Mouse (Mus musculus) ES-E14 (cell line): Measurements from ENCODE around the gene Bmp2k. TPM values are rescaled to one million over a fixed set of nuclear protein-coding genes. Genes with fewer than 3 reads are reported as not detected.
A peak's percentile ranks its signal among the peaks of the same experiment; 100 is the strongest.

ENCODE experiments used
- DNase-seq: peaks from one replicate; pipeline ENCODE4 v3.0.0-alpha.2; 2013; ENCODE audit warnings: low read depth, low spot score
- H3K27ac ChIP-seq: 2 replicates; pipeline ENCODE4 v1.5.1; 2012; ENCODE audit warnings: low read depth, mild to moderate bottlenecking, low read length, moderate library complexity, mixed read lengths; ENCODE audit not compliant: poor library complexity, insufficient read depth, severe bottlenecking
- H3K36me3 ChIP-seq: 2 replicates; pipeline ENCODE4 v1.6.1; 2012; ENCODE audit warnings: mild to moderate bottlenecking, low read length, moderate library complexity, mixed read lengths; ENCODE audit not compliant: control insufficient read depth, poor library complexity, insufficient read depth, severe bottlenecking
- H3K4me1 ChIP-seq, 2 experiments: fragments of 150-350 bp in 1 of 2; sonication (generic) in 1 of 2; 2 replicates each; pipeline ENCODE4 v1.6.1; 2012; ENCODE audit warnings: low read length in 2 of 2, mild to moderate bottlenecking in 1 of 2, mixed read lengths in 1 of 2; ENCODE audit not compliant: control insufficient read depth in 2 of 2, insufficient read depth in 2 of 2, poor library complexity in 1 of 2
- H3K4me3 ChIP-seq, 2 experiments: fragments of 150-350 bp in 1 of 2; sonication (generic) in 1 of 2; 2 replicates each; pipeline ENCODE4 v1.5.1; 2012; ENCODE audit warnings: low read length in 2 of 2, low read depth in 1 of 2, mild to moderate bottlenecking in 1 of 2, mixed read lengths in 1 of 2; ENCODE audit not compliant: insufficient read depth in 1 of 2, poor library complexity in 1 of 2, severe bottlenecking in 1 of 2
- H3K9ac ChIP-seq: 2 replicates; pipeline ENCODE4 v1.6.1; 2012; ENCODE audit warnings: low read depth, mild to moderate bottlenecking, low read length, mixed read lengths; ENCODE audit not compliant: poor library complexity, insufficient read depth, severe bottlenecking
- H3K9me3 ChIP-seq: fragments of 150-350 bp; sonication (generic); 2 replicates; pipeline ENCODE4 v1.6.1; 2012; ENCODE audit warnings: low read depth, mild to moderate bottlenecking, low read length; ENCODE audit not compliant: control insufficient read depth, insufficient read depth
- CHD2 ChIP-seq: IDR thresholded peaks from 2 replicates; pipeline ENCODE4 v1.6.1; 2014; ENCODE audit warnings: mild to moderate bottlenecking, low read depth, low read length, inconsistent platforms
- HCFC1 ChIP-seq: IDR thresholded peaks from 2 replicates; pipeline ENCODE4 v1.6.1; 2012; ENCODE audit warnings: low read length, inconsistent platforms, borderline replicate concordance; ENCODE audit not compliant: insufficient read depth
- MAFK ChIP-seq: IDR thresholded peaks from 2 replicates; pipeline ENCODE4 v1.6.1; 2014; ENCODE audit warnings: mild to moderate bottlenecking, low read depth, low read length, inconsistent platforms; ENCODE audit not compliant: insufficient read depth
- ZC3H11A ChIP-seq: IDR thresholded peaks from 2 replicates; pipeline ENCODE4 v1.6.1; 2012; ENCODE audit warnings: low read depth, mild to moderate bottlenecking, inconsistent platforms, low read length, borderline replicate concordance
- ZNF384 ChIP-seq: IDR thresholded peaks from 2 replicates; pipeline ENCODE4 v1.6.1; 2012; ENCODE audit warnings: low read depth, low read length, inconsistent platforms
- in situ Hi-C, 2 experiments: fragments of 600-800 bp; cut with MboI; formaldehyde crosslinking; loops; one replicate each; pipeline ENCODE4 v1.15.1; 2025; ENCODE audit warnings: low sequenced_read_pairs in 2 of 2, inconsistent platforms in 1 of 2; ENCODE audit not compliant: unreplicated experiment in 2 of 2
- total RNA-seq: library from RNA; depleted of rRNA; stranded (reverse); fragments of 300-350 nt; gene quantifications from 2 replicates; pipeline ENCODE4 v1.2.3, GENCODE M21; 2012

Gene Bmp2k
- total RNA-seq, 1 experiment, result 7.1 TPM

DNA sequence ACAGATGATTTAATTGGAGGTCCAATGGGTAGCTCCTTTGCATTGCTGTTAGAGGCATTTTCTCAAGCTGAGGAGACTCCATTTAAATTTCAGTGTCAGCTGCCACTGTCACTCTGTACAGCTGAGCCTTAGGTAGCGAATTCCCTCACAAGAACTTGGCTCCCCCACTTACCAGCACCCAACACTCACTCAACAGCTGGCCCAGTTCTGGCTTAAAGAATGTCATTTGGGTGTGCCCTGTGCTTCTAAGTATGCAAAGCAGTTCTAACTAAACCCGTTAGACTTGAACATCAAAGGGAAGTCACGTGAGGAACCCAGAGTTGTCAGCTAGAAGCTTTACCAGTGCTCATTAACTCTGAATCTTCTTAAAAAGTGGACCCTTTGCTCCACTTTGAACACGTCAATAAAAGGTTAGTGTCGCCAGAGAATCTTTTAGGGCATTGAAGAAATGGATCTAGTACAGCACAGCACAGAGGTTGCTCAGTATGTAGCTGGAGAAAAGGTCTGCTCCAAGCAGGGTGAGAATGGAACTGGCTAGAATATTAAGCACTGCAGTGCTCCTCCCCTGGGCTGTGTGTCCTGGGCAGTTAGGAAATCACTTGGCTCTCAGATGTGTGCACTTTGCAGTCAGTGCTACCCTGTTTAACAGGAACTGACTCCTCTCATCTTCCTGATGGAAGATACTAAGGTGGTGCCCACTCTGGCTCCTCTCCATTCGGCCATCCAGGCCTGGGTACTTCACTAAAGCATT is 92.7 kb downstream of the Bmp2k start:
- TF ChIP-seq MAFK, result no peak
- peak; percentile 71 for TF ChIP-seq CHD2
- Histone ChIP-seq H3K9ac (no peak overlapping the region), H3K9me3 (no peaks in the 10 kb centered on the region), H3K4me1 (peaks cover 0 to 9% of the 10 kb centered on the region in 2 experiments; a peak in 3 of 4 replicates), H3K4me3 (no peak overlapping the region), H3K27ac (peak overlapping the region; percentile 59), H3K36me3 (peaks cover 2% of the 10 kb centered on the region; the same call in 1 of the 2 replicates)
- in situ Hi-C loops, result no loop called here
- peak; percentile 64 for DNase-seq

DNA sequence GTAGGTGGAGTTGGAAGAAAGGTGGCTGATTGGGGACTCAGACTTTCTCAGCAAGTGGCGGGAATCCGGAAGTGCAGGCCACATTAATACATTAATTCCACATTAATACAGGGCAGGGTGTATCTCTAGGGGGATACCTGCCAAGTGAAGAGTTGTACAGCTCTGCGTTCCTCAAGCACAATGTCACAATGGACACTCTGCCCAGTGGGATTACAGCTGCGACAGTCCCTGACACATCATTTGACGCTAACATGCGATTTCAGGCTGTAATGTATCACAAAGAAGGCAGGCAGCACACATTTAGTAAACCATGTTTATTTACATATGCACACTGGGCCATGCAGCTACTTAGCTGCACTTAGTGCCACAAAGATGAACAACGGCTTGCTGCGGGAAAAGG is 95.5 kb downstream of the Bmp2k start:
- Histone ChIP-seq H3K9me3 (no peaks in the 10 kb centered on the region), H3K9ac (no peak overlapping the region), H3K36me3 (peaks cover 8% of the 10 kb centered on the region; the same call in 1 of the 2 replicates), H3K4me1 (peaks cover 0 to 10% of the 10 kb centered on the region in 2 experiments; a peak in 2 of 4 replicates), H3K27ac (no peak overlapping the region), H3K4me3 (no peak overlapping the region)
- in situ Hi-C loops, result no loop called here
- no peak for TF ChIP-seq HCFC1
- no peak for TF ChIP-seq CHD2
- TF ChIP-seq MAFK, result no peak
- no peak for TF ChIP-seq ZC3H11A
- TF ChIP-seq ZNF384, result no peak
- DNase-seq, result no peak

DNA sequence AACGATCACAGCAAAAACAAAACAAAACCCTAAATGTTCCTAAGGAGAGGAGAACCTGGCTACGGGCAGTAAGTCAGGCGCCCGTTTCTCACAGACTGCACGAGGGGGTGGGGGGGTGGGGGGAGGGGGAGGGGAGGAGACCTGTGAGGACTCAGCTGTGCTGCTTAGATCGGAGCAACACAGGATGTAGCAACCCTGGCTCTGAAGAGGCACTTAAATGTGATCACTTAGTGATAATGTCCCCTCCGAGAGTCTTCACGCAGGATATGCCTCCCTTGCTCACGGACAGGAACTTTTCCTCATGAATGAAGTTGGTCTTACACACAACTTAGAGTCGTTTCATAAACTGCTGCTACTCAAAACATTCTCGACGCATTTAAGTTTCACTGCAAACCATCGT is 97.8 kb downstream of the Bmp2k start:
- in situ Hi-C loops, result no loop called here
- Histone ChIP-seq H3K4me3 (no peak overlapping the region), H3K4me1 (peaks cover 0 to 8% of the 10 kb centered on the region in 2 experiments; a peak in 2 of 4 replicates), H3K27ac (no peak overlapping the region), H3K36me3 (peaks cover 15% of the 10 kb centered on the region; the same call in 1 of the 2 replicates), H3K9ac (no peak overlapping the region), H3K9me3 (no peaks in the 10 kb centered on the region)
- TF ChIP-seq ZC3H11A (no peak), CHD2 (no peak), MAFK (no peak), ZNF384 (no peak), HCFC1 (no peak)
- no peak for DNase-seq

DNA sequence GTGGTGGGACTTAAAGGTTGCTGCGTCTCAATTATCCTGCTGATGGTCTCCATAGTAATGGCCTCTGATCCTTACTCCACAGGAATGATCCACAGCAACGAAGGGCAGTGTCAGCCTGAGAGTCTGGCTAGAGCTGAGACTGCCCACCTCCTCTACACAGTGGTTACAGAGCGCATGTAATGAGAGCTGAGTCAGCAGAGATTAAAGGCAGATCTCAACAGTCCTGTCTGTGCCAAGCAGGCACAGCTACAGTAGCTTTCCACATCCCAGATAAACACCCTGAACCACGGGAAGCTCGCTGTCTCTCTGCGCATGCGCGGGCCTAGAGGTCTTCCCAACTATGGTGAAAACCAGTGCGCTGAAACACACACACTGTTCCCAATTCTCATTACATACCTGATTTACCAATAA is 100.1 kb downstream of the Bmp2k start:
- Histone ChIP-seq H3K36me3 (peaks cover 17% of the 10 kb centered on the region; the same call in 1 of the 2 replicates), H3K4me3 (no peak overlapping the region), H3K27ac (no peak overlapping the region), H3K9me3 (no peaks in the 10 kb centered on the region), H3K4me1 (peaks cover 0 to 6% of the 10 kb centered on the region in 2 experiments; a peak in 2 of 4 replicates), H3K9ac (no peak overlapping the region)
- in situ Hi-C loops, result no loop called here
- DNase-seq, result no peak
- peak; percentile 71 for TF ChIP-seq MAFK
- TF ChIP-seq CHD2, result no peak

DNA sequence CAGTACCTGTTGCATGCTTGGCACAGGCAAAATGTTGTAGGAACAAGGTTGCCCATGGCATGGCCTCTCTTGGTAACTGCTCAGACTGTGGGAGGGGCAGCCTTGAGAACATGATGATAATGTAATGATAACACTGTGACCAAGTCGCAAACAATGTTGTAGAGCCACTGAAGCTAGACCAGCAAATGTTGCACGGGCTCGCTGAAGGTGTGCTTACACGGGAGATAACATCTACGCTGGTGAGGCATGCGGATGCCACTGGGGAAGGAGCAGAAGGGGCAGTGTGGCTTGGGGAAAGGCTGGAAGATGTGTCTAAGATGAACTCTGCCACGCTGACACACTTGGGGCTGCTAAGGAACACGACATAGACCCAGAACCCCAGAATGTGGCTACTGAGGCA is 102.5 kb downstream of the Bmp2k start:
- H3K9ac ChIP-seq, result no peak overlapping the region
- H3K36me3 ChIP-seq, result peaks cover 15% of the 10 kb centered on the region; the same call in 1 of the 2 replicates
- H3K27ac ChIP-seq, result no peak overlapping the region
- in situ Hi-C loops, result loop anchor here (25.0 kb wide), 1 partner anchor 1087 kb away; no protein-coding TSS in a partner anchor
- no peak for DNase-seq
- TF ChIP-seq ZC3H11A, result no peak
- TF ChIP-seq MAFK, result no peak
- no peaks in the 10 kb centered on the region for H3K9me3 ChIP-seq
- peaks cover 0 to 3% of the 10 kb centered on the region in 2 experiments; a peak in 2 of 4 replicates for H3K4me1 ChIP-seq
- no peak overlapping the region for H3K4me3 ChIP-seq
